Mouse (Mus musculus) Patski (cell line): ENCODE results near the gene Alms1. TPM values are rescaled to one million over a fixed set of nuclear protein-coding genes. Genes with fewer than 3 reads are reported as not detected.

Experiments
- polyA plus RNA-seq: library from polyadenylated mRNA; unstranded; gene quantifications from one replicate; pipeline ENCODE4 v1.2.3, GENCODE M21; 2021

The Alms1 gene
- polyA plus RNA-seq, 1 experiment from 2014 or later = 5.4 TPM

Other genes starting within 250 kb of the Alms1 start
- 151 TPM for gene Rab11fip5, start 212.9 kb upstream of the Alms1 start, polyA plus RNA-seq
- gene Noto, start 163.6 kb upstream of the Alms1 start, polyA plus RNA-seq = not detected
- gene Smyd5, start 155.5 kb upstream of the Alms1 start, polyA plus RNA-seq = 51.8 TPM
- 397 TPM for gene Cct7, start 136.0 kb upstream of the Alms1 start, polyA plus RNA-seq
- gene Pradc1, start 135.6 kb upstream of the Alms1 start, polyA plus RNA-seq = 14.6 TPM
- 0.06 TPM for gene Fbxo41, start 84.5 kb upstream of the Alms1 start, polyA plus RNA-seq
- gene Egr4, start 73.9 kb upstream of the Alms1 start, polyA plus RNA-seq = not detected
- gene Nat8f7, start 125.7 kb downstream of the Alms1 start, polyA plus RNA-seq = 0.24 TPM
- 2.2 TPM for gene Nat8f3, start 178.2 kb downstream of the Alms1 start, polyA plus RNA-seq
- 0.64 TPM for gene Nat8f6, start 233.4 kb downstream of the Alms1 start, polyA plus RNA-seq
- not detected for gene Nat8f5, start 233.4 kb downstream of the Alms1 start, polyA plus RNA-seq
- 0.22 TPM for gene Nat8, start 244.6 kb downstream of the Alms1 start, polyA plus RNA-seq